Mouse (Mus musculus) liver, embryonic 12.5 days (tissue): ENCODE results near the gene Slc27a3. TPM values are rescaled to one million over a fixed set of nuclear protein-coding genes. Genes with fewer than 3 reads are reported as not detected.

Experiments used
- ATAC-seq: fragments of 200-750 bp; cut with Nextera tagmentation; 2 replicates; pipeline ENCODE4 v1.8.0; 2017; ENCODE audit warnings: moderate number of reproducible peaks, mild to moderate bottlenecking, moderate library complexity
- H3K27ac ChIP-seq: fragments of 300-500 bp; sonication (generic); 2 replicates; pipeline ENCODE4 v1.5.1; 2016; ENCODE audit warnings: mild to moderate bottlenecking
- H3K27me3 ChIP-seq: fragments of 300-500 bp; sonication (generic); replicated peaks from 2 replicates; pipeline ENCODE4 v1.6.1; 2016; ENCODE audit warnings: mild to moderate bottlenecking, moderate library complexity
- H3K36me3 ChIP-seq: fragments of 300-500 bp; sonication (generic); 2 replicates; pipeline ENCODE4 v1.6.1; 2016; ENCODE audit warnings: mild to moderate bottlenecking, moderate library complexity
- H3K4me1 ChIP-seq: fragments of 300-500 bp; sonication (generic); 2 replicates; pipeline ENCODE4 v1.6.1; 2016
- H3K4me2 ChIP-seq: fragments of 300-500 bp; sonication (generic); 2 replicates; pipeline ENCODE4 v1.6.1; 2016; ENCODE audit warnings: mild to moderate bottlenecking, moderate library complexity
- H3K4me3 ChIP-seq: fragments of 300-500 bp; sonication (generic); 2 replicates; pipeline ENCODE4 v1.5.1; 2016; ENCODE audit warnings: mild to moderate bottlenecking, moderate library complexity
- H3K9ac ChIP-seq: fragments of 300-500 bp; sonication (generic); 2 replicates; pipeline ENCODE4 v1.6.1; 2016; ENCODE audit warnings: mild to moderate bottlenecking, moderate library complexity
- H3K9me3 ChIP-seq: fragments of 300-500 bp; sonication (generic); replicated peaks from 2 replicates; pipeline ENCODE4 v1.6.1; 2016; ENCODE audit warnings: mild to moderate bottlenecking, moderate library complexity
- WGBS: fragments of 180-500 bp; shearing (Covaris S2); methylation state at CpG from one replicate; pipeline ENCODE4 v1.1.7; 2016; ENCODE audit not compliant: insufficient replicate concordance; 5-methylcytosine and 5-hydroxymethylcytosine counted together
- polyA plus RNA-seq: library from polyadenylated mRNA; unstranded; fragments of >200 nt; fragmentation: Nextera tagmentation; extraction: Ambion mirVana; gene quantifications from 2 replicates; pipeline ENCODE4 v1.2.1, GENCODE M21; 2016

The Slc27a3 gene
- polyA plus RNA-seq, 1 experiment from 2014 or later = 4.1 TPM

DNA sequence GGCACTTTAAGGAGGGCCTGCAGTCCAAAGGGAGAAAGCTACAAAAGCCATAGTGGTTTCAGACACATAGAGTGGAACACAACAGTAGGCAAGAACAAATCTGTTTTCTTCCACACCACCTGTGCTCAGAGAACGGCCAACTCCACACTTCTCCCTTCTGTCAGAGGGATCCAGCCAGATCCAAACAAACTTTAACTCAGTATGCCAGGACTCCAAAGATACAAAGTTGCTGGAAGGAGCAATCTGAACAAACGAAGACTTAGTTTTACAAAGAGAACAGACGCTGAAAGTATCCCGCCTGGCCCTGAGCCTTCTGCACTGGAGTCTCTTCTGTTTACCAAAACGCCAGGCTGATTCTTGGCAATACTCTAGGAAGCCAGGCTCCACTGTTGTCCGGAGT, 31.0 kb upstream of the Slc27a3 start:
- Histone ChIP-seq H3K4me2 (no peak overlapping the region), H3K4me1 (peaks cover 16% of the 10 kb centered on the region), H3K27me3 (no peaks in the 10 kb centered on the region), H3K36me3 (peaks cover 81% of the 10 kb centered on the region), H3K4me3 (no peak overlapping the region), H3K9me3 (no peaks in the 10 kb centered on the region), H3K27ac (no peak overlapping the region), H3K9ac (no peak overlapping the region)
- ATAC-seq = no peak
- 87% methylated on average over 6 of the region's 6 CpGs for WGBS

DNA sequence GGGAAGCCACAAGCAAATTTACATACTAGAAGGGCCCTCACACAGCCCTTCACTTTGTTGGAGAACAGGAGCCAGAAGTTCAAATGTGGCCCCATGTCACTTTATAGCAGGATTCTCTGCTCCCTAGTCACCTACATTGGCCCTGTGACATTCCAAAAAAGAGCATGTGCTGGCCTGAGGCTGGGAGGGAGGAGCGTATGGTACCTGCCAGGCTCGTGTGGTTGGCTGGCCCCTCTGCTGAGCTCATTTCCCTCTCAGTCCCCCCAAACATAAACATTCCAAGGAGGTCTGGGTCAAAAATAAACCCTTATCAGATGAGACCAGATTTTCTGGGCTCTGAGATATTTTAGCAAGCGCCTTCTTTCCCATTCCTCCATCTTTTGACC, 23.3 kb upstream of the Slc27a3 start:
- H3K36me3 ChIP-seq = peaks cover 99% of the 10 kb centered on the region
- no peaks in the 10 kb centered on the region for H3K9me3 ChIP-seq
- no peak overlapping the region for H3K4me2 ChIP-seq
- H3K9ac ChIP-seq = no peak overlapping the region
- H3K27me3 ChIP-seq = no peaks in the 10 kb centered on the region
- no peak overlapping the region for H3K27ac ChIP-seq
- ATAC-seq = no peak
- 63% methylated on average over 3 of the region's 3 CpGs for WGBS
- H3K4me3 ChIP-seq = no peak overlapping the region
- 0 out of 2 replicates have a peak, but pooled peaks cover 4% of the 10 kb centered on the region for H3K4me1 ChIP-seq

GRCm38 (mm10) chr3:90412312-90413010, 22.7 kb upstream of the Slc27a3 start:
- 43% methylated on average over 5 of the region's 5 CpGs for WGBS
- H3K4me2 ChIP-seq = no peak overlapping the region
- H3K4me1 ChIP-seq = 0 out of 2 replicates have a peak, but pooled peaks cover 4% of the 10 kb centered on the region
- H3K36me3 ChIP-seq = peaks cover 99% of the 10 kb centered on the region
- no peak for ATAC-seq
- no peak overlapping the region for H3K9ac ChIP-seq
- H3K4me3 ChIP-seq = no peak overlapping the region
- H3K27me3 ChIP-seq = no peaks in the 10 kb centered on the region
- no peaks in the 10 kb centered on the region for H3K9me3 ChIP-seq
- H3K27ac ChIP-seq = no peak overlapping the region

DNA sequence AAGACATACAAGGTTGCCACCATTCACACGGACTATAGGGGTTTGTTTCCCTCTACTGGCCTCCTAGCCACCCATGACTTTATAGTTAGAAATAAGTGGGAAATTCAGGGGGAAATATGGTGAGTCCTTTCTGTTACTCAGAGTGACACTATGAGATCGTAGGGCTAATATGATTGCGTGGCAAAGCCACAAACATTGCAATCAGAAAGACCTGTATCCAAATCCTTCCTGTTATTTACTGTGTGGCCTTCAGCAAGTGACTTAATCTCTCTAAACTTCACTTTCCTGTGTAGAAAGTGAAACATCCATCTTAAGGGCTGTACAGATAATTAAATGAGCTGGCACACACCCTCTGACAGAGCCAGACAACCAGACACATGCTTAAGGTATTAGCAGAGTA, 19.0 kb upstream of the Slc27a3 start:
- Histone ChIP-seq H3K9me3 (no peaks in the 10 kb centered on the region), H3K9ac (no peak overlapping the region), H3K4me2 (no peak overlapping the region), H3K36me3 (peaks cover 99% of the 10 kb centered on the region), H3K4me1 (0 out of 2 replicates have a peak, but pooled peaks cover 4% of the 10 kb centered on the region), H3K27me3 (no peaks in the 10 kb centered on the region), H3K27ac (no peak overlapping the region), H3K4me3 (no peak overlapping the region)
- WGBS = 67% methylated on average over 3 of the region's 3 CpGs
- ATAC-seq = no peak

GRCm38 (mm10) chr3:90406414-90406813, 16.7 kb upstream of the Slc27a3 start:
- Histone ChIP-seq H3K27me3 (no peaks in the 10 kb centered on the region), H3K9ac (no peak overlapping the region), H3K9me3 (no peaks in the 10 kb centered on the region), H3K36me3 (peaks cover 100% of the 10 kb centered on the region), H3K27ac (no peak overlapping the region), H3K4me2 (no peak overlapping the region), H3K4me1 (no peaks in the 10 kb centered on the region), H3K4me3 (no peak overlapping the region)
- 92% methylated on average over 5 of the region's 5 CpGs for WGBS
- no peak for ATAC-seq

GRCm38 (mm10) chr3:90404609-90405008, 14.9 kb upstream of the Slc27a3 start:
- Histone ChIP-seq H3K9me3 (no peaks in the 10 kb centered on the region), H3K4me1 (no peaks in the 10 kb centered on the region), H3K27me3 (no peaks in the 10 kb centered on the region), H3K9ac (no peak overlapping the region), H3K27ac (no peak overlapping the region), H3K4me2 (no peak overlapping the region), H3K4me3 (no peak overlapping the region), H3K36me3 (peaks cover 100% of the 10 kb centered on the region)
- 80% methylated on average over 4 of the region's 4 CpGs for WGBS
- ATAC-seq = no peak

GRCm38 (mm10) chr3:90404121-90404520, 14.4 kb upstream of the Slc27a3 start:
- Histone ChIP-seq H3K9ac (no peak overlapping the region), H3K4me1 (no peaks in the 10 kb centered on the region), H3K4me3 (no peak overlapping the region), H3K4me2 (no peak overlapping the region), H3K27me3 (no peaks in the 10 kb centered on the region), H3K9me3 (no peaks in the 10 kb centered on the region), H3K36me3 (peaks cover 100% of the 10 kb centered on the region), H3K27ac (no peak overlapping the region)
- ATAC-seq = no peak
- 71% methylated on average over 3 of the region's 3 CpGs for WGBS

- 64% methylated on average over 4 of the region's 4 CpGs for WGBS
- H3K4me2 ChIP-seq = no peak overlapping the region
- peaks cover 98% of the 10 kb centered on the region for H3K36me3 ChIP-seq
Measured at GRCm38 (mm10) chr3:90400993-90401392, 11.3 kb upstream of the Slc27a3 start.

GRCm38 (mm10) chr3:90395629-90396028, 5.9 kb upstream of the Slc27a3 start:
- H3K9ac ChIP-seq = no peak overlapping the region
- ATAC-seq = no peak
- H3K9me3 ChIP-seq = no peaks in the 10 kb centered on the region
- peaks cover 5% of the 10 kb centered on the region for H3K27me3 ChIP-seq
- no peak overlapping the region for H3K27ac ChIP-seq
- H3K4me1 ChIP-seq = no peaks in the 10 kb centered on the region
- no peak overlapping the region for H3K4me3 ChIP-seq
- WGBS = 71% methylated on average over 3 of the region's 3 CpGs
- H3K36me3 ChIP-seq = peaks cover 96% of the 10 kb centered on the region
- no peak overlapping the region for H3K4me2 ChIP-seq

More at GRCm38 (mm10) chr3:90400993-90401392, 11.3 kb upstream of the Slc27a3 start:
- no peaks in the 10 kb centered on the region for H3K27me3 ChIP-seq
- H3K27ac ChIP-seq = no peak overlapping the region
- no peaks in the 10 kb centered on the region for H3K4me1 ChIP-seq
- H3K4me3 ChIP-seq = no peak overlapping the region
- no peak for ATAC-seq
- no peaks in the 10 kb centered on the region for H3K9me3 ChIP-seq
- H3K9ac ChIP-seq = no peak overlapping the region

GRCm38 (mm10) chr3:90392661-90393060, 2.9 kb upstream of the Slc27a3 start:
- H3K9me3 ChIP-seq = no peaks in the 10 kb centered on the region
- H3K9ac ChIP-seq = no peak overlapping the region
- ATAC-seq = no peak
- WGBS = 78% methylated on average over 3 of the region's 3 CpGs
- peaks cover 69% of the 10 kb centered on the region for H3K36me3 ChIP-seq
- peaks cover 34% of the 10 kb centered on the region for H3K27me3 ChIP-seq
- H3K27ac ChIP-seq = no peak overlapping the region
- peaks cover 18% of the 10 kb centered on the region for H3K4me1 ChIP-seq
- H3K4me2 ChIP-seq = no peak overlapping the region
- no peak overlapping the region for H3K4me3 ChIP-seq

- Histone ChIP-seq H3K27me3 (peaks cover 41% of the 10 kb centered on the region), H3K4me2 (no peak overlapping the region), H3K9me3 (no peaks in the 10 kb centered on the region), H3K36me3 (peaks cover 62% of the 10 kb centered on the region), H3K9ac (no peak overlapping the region), H3K4me1 (peaks cover 18% of the 10 kb centered on the region), H3K4me3 (no peak overlapping the region), H3K27ac (no peak overlapping the region)
- no peak for ATAC-seq
- 80% methylated on average over 8 of the region's 8 CpGs for WGBS
Measured at GRCm38 (mm10) chr3:90391941-90392340, 2.2 kb upstream of the Slc27a3 start.

DNA sequence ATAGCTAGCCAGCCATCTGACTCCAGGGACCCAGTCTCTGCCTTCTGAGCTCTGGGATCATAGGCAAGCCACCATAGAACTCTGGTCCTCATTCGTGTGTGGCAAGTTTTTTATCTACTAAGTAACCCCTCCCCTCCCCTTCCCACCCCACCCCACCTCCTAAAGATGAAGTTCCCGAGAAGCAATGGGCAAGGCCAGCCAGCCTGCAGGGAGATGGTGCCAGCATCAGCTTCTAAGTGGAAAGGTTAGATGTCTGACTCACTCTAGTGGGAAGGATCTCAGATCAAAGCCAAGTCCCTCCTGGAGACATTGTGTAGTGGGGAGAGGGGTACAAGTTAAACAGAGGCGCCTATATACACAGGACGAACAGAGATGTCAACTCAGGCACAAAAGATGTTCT, 1.3 kb upstream of the Slc27a3 start:
- peaks cover 18% of the 10 kb centered on the region for H3K4me1 ChIP-seq
- no peak overlapping the region for H3K9ac ChIP-seq
- no peak overlapping the region for H3K27ac ChIP-seq
- H3K9me3 ChIP-seq = no peaks in the 10 kb centered on the region
- no peak overlapping the region for H3K4me3 ChIP-seq
- no peak overlapping the region for H3K4me2 ChIP-seq
- WGBS = 66% methylated on average over 4 of the region's 4 CpGs
- peaks cover 56% of the 10 kb centered on the region for H3K36me3 ChIP-seq
- H3K27me3 ChIP-seq = peaks cover 43% of the 10 kb centered on the region
- ATAC-seq = no peak
